Mouse (Mus musculus) heart, adult 2 months (tissue): ENCODE results near the gene Fkbp2. TPM values are rescaled to one million over a fixed set of nuclear protein-coding genes. Genes with fewer than 3 reads are reported as not detected.
A peak's percentile ranks its signal among the peaks of the same experiment; 100 is the strongest.

Experiments used
- DNase-seq, 2 experiments: peaks; one replicate each; pipeline ENCODE4 v3.0.0; 2021
- H3K27ac ChIP-seq: fragments of 200-600 bp; 2 replicates; pipeline ENCODE4 v1.8.1; 2022
- H3K27me3 ChIP-seq: fragments of 200-500 bp; 2 replicates; pipeline ENCODE4 v1.6.1; 2012; ENCODE audit warnings: mild to moderate bottlenecking, low read length, inconsistent platforms, mixed read lengths; ENCODE audit not compliant: control insufficient read depth, insufficient read depth
- H3K36me3 ChIP-seq: fragments of 200-500 bp; 2 replicates; pipeline ENCODE4 v1.6.1; 2012; ENCODE audit warnings: low read length, inconsistent platforms; ENCODE audit not compliant: control insufficient read depth, insufficient read depth
- H3K4me1 ChIP-seq: fragments of 200-500 bp; 2 replicates; pipeline ENCODE4 v1.6.1; 2011; ENCODE audit warnings: low read length; ENCODE audit not compliant: control insufficient read depth, insufficient read depth
- H3K4me3 ChIP-seq: fragments of 200-600 bp; 2 replicates; pipeline ENCODE4 v1.8.1; 2022
- H3K79me2 ChIP-seq: fragments of 200-500 bp; replicated peaks from 2 replicates; pipeline ENCODE4 v1.6.1; 2012; ENCODE audit warnings: mild to moderate bottlenecking, inconsistent platforms, low read length, moderate library complexity, mixed read lengths; ENCODE audit not compliant: control insufficient read depth, insufficient read depth
- H3K9ac ChIP-seq: fragments of 200-500 bp; 2 replicates; pipeline ENCODE4 v1.6.1; 2012; ENCODE audit warnings: low read depth, mild to moderate bottlenecking, control low read depth, inconsistent platforms, low read length, mixed read lengths
- CTCF ChIP-seq: fragments of 200-600 bp; IDR thresholded peaks from 2 replicates; pipeline ENCODE4 v1.8.1; 2022; ENCODE audit warnings: antibody characterized with exemption, mild to moderate bottlenecking, moderate library complexity
- EP300 ChIP-seq: fragments of 200-500 bp; IDR thresholded peaks from 2 replicates; pipeline ENCODE4 v1.6.1; 2011; ENCODE audit warnings: low read depth, low read length, control low read depth; ENCODE audit not compliant: insufficient read depth
- POLR2A ChIP-seq: fragments of 200-500 bp; IDR thresholded peaks from 2 replicates; pipeline ENCODE4 v1.6.1; 2011; ENCODE audit warnings: mild to moderate bottlenecking, low read depth, low read length, control low read depth; ENCODE audit not compliant: insufficient read depth
- whole genome bisulfite sequencing: fragments of 180-500 bp; shearing (Covaris S2); methylation state at CpG from one replicate; pipeline ENCODE4 v1.1.7; 2018; 5-methylcytosine and 5-hydroxymethylcytosine counted together
- intact Hi-C: fragments of 180-260 bp; cut with DNase I; formaldehyde crosslinking; loops from one replicate; pipeline ENCODE4 v1.15.1; 2025
- polyA plus RNA-seq: library from polyadenylated mRNA; depleted of rRNA; stranded (reverse); fragments of >200 nt; gene quantifications from 2 replicates; pipeline ENCODE4 v1.2.3, GENCODE M21; 2012
- total RNA-seq, 2 experiments: library from RNA; stranded (reverse); gene quantifications; 2 replicates each; pipeline ENCODE4 v1.2.3; 2021

The Fkbp2 gene
- total and polyA plus RNA-seq, 3 experiments = 21.1 to 24.7 (median 23.2) TPM

DNA sequence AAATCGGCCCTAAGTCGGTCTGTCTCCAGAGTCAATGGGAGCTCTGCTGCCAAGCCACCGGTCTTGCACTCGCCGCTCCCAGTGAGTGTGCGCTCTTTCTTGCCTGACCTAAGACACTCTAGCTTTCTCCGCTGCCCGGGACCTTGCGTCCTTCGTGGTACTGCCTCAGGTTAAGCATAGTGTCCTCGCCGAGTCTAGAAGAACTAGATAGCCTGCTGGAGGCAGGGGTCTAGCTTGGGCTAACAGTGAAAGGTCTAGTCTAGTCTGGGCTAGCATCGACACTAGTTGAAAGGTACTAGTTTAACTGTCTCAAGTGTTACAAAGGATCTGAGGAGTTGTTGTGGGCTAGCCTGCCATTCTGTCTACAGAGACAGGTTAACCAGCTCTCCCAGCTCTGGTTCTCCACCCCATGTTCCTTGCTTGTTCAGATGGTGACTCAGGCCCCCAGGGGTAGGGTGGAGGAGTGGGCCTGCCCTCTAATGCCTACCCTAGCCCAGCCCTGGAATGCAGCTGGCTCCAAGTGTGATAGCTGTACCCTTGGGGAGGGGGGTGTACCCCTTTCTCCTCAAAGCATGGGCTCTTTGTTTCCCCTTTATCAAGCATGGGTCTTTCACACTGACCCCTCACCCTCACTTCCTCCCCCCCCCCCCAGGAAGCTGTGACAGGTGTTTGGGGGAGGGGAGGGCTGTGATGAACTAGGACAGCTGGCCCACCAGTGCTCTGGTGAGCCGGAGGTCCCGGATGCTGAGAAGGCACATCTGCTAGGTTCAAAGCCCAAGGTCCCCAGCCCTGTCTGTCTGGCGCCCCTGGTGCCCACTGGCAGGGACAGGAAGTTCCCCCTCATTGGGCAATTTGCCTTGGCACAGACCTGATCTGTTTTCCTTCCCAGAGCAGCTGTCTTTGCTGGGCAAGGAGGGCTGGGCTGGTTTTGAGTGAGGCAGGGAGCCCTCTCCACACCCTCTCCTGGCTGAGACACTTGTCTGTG, 4.5 kb downstream of the Fkbp2 start, which contains the start of gene Plcb3:
Gene Plcb3, minus strand, starts transcription at position 934 of the 985 bp plus-strand sequence.
- DNase-seq = peak; percentile 62 to 77
- Histone ChIP-seq H3K36me3 (no peaks in the 10 kb centered on the region), H3K27me3 (no peaks in the 10 kb centered on the region), H3K4me1 (peaks cover 3% of the 10 kb centered on the region; the same call in 1 of the 2 replicates), H3K79me2 (no peaks in the 10 kb centered on the region), H3K4me3 (peak within 1 kb of the TSS; percentile 49), H3K9ac (peak within 1 kb of the TSS; percentile 69), H3K27ac (peak within 1 kb of the TSS; percentile 76)
- intact Hi-C loops = loop anchor here (5.0 kb wide), 1 partner anchor 34 kb away; the partner anchor contains the start of genes Bad and Gpr137
- no peak for TF ChIP-seq EP300
- TF ChIP-seq POLR2A = peak; percentile 10; the same call in 1 of the 2 replicates
- peak; percentile 24 for TF ChIP-seq CTCF
- WGBS = 1% methylated on average over 16 of the region's 16 CpGs

- WGBS = 3% methylated on average over 75 of the region's 84 CpGs
- Histone ChIP-seq H3K27me3 (no peaks in the 10 kb centered on the region), H3K79me2 (no peaks in the 10 kb centered on the region), H3K9ac (peak within 1 kb of the TSS; percentile 69), H3K36me3 (no peaks in the 10 kb centered on the region), H3K4me3 (peak within 1 kb of the TSS; percentile 68), H3K27ac (peak within 1 kb of the TSS; percentile 83), H3K4me1 (peaks cover 5% of the 10 kb centered on the region)
- intact Hi-C loops = loop anchor here (5.0 kb wide), 1 partner anchor 32 kb away; the partner anchor contains the start of genes Bad and Gpr137
- TF ChIP-seq CTCF = no peak
- TF ChIP-seq POLR2A = 0 out of 2 replicates have a peak, but pooled peaks have one; percentile 44
- TF ChIP-seq EP300 = no peak
- peak; percentile 84 to 87 for DNase-seq
Measured at GRCm38 (mm10) chr19:6974211-6975205, 5.8 kb downstream of the Fkbp2 start, which contains the start of gene Ppp1r14b. TSS of gene Ppp1r14b (plus strand) at chr19:6974968.

DNA sequence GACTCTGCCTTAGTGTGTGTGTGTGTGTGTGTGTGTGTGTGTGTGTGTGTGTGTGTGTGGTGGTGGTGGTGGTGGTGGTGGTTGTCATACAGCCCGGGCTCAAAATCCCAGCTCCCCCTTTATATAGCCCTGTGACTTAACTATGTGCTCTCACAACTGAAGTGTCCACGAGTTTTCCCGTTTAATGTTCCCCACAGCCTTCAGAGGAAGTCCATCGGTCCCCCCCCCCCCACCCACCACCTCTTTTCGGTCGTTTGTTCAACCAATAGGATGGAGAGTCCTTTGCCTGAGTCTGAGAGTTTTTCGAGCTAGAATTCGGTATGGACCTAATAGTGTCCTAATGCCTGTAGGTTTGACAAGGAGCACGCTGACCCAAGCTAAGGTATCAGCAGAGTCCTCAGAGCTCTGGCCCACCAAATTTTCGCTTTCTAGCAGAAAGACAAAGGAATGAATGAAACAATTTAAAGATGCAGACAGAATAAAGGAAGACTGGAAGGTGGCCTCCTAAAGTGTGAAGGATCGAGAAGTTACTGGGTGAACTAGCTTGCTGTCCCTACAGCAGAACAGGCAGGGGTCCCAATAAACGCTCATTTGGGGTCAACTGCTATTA, 6.6 kb downstream of the Fkbp2 start:
- no peak for DNase-seq
- H3K79me2 ChIP-seq = no peaks in the 10 kb centered on the region
- 40% methylated on average over 12 of the region's 12 CpGs for WGBS
- peaks cover 5% of the 10 kb centered on the region for H3K4me1 ChIP-seq
- H3K27me3 ChIP-seq = no peaks in the 10 kb centered on the region
- intact Hi-C loops = no loop called here
- no peaks in the 10 kb centered on the region for H3K36me3 ChIP-seq
- TF ChIP-seq CTCF (no peak), POLR2A (no peak), EP300 (no peak)
- peak overlapping the region; percentile 68 for H3K4me3 ChIP-seq
- H3K9ac ChIP-seq = no peak overlapping the region
- H3K27ac ChIP-seq = peak overlapping the region; percentile 83

GRCm38 (mm10) chr19:6972247-6972917, 7.9 kb downstream of the Fkbp2 start:
- H3K9ac ChIP-seq = no peak overlapping the region
- TF ChIP-seq POLR2A = no peak
- no peak for TF ChIP-seq CTCF
- TF ChIP-seq EP300 = no peak
- no peak overlapping the region for H3K4me3 ChIP-seq
- H3K36me3 ChIP-seq = no peaks in the 10 kb centered on the region
- no peak overlapping the region for H3K27ac ChIP-seq
- no peak for DNase-seq
- intact Hi-C loops = no loop called here
- 77% methylated on average over 13 of the region's 13 CpGs for WGBS
- H3K27me3 ChIP-seq = no peaks in the 10 kb centered on the region
- H3K79me2 ChIP-seq = no peaks in the 10 kb centered on the region; the same call in 1 of the 2 replicates
- H3K4me1 ChIP-seq = peaks cover 5% of the 10 kb centered on the region

- intact Hi-C loops = no loop called here
- no peak for DNase-seq
Measured at GRCm38 (mm10) chr19:6971644-6972043, 8.7 kb downstream of the Fkbp2 start.

More at GRCm38 (mm10) chr19:6971644-6972043, 8.7 kb downstream of the Fkbp2 start:
- Histone ChIP-seq H3K36me3 (no peaks in the 10 kb centered on the region), H3K79me2 (no peaks in the 10 kb centered on the region; the same call in 1 of the 2 replicates), H3K9ac (no peak overlapping the region), H3K27ac (no peak overlapping the region), H3K4me1 (peaks cover 4% of the 10 kb centered on the region), H3K4me3 (no peak overlapping the region), H3K27me3 (no peaks in the 10 kb centered on the region)
- 47% methylated on average over 6 of the region's 6 CpGs for WGBS
- TF ChIP-seq CTCF (no peak), POLR2A (no peak), EP300 (no peak)
